Mouse (Mus musculus) heart, embryonic 11.5 days (tissue): ENCODE measurements at regions not wholly inside any gene's neighbourhood (a gene's known extent, or its start where the extent isn't known, plus 50 kb on each side); places are given as distances from the start of the nearest gene placed in this dataset.

Experiments used
- ATAC-seq: fragments of 200-750 bp; cut with Nextera tagmentation; replicated peaks from 2 replicates; pipeline ENCODE4 v1.8.0; 2017; ENCODE audit warnings: moderate library complexity; ENCODE audit not compliant: insufficient number of reproducible peaks, low FRiP score, low TSS enrichment
- H3K27ac ChIP-seq: fragments of 300-500 bp; sonication (generic); 2 replicates; pipeline ENCODE4 v1.5.1; 2014; ENCODE audit warnings: mild to moderate bottlenecking, low read depth, low read length
- H3K27me3 ChIP-seq: fragments of 300-500 bp; sonication (generic); 2 replicates; pipeline ENCODE4 v1.6.1; 2014; ENCODE audit warnings: mild to moderate bottlenecking, low read length, mixed read lengths; ENCODE audit not compliant: control insufficient read depth, insufficient read depth
- H3K36me3 ChIP-seq: fragments of 300-500 bp; sonication (generic); 2 replicates; pipeline ENCODE4 v1.6.1; 2014; ENCODE audit warnings: mild to moderate bottlenecking, low read length, moderate library complexity, mixed read lengths; ENCODE audit not compliant: control insufficient read depth, insufficient read depth
- H3K4me1 ChIP-seq: fragments of 300-500 bp; sonication (generic); 2 replicates; pipeline ENCODE4 v1.6.1; 2014; ENCODE audit warnings: low read length; ENCODE audit not compliant: control insufficient read depth, insufficient read depth
- H3K4me2 ChIP-seq: fragments of 300-500 bp; sonication (generic); 2 replicates; pipeline ENCODE4 v1.6.1; 2014; ENCODE audit warnings: mild to moderate bottlenecking, moderate library complexity
- H3K4me3 ChIP-seq: fragments of 300-500 bp; sonication (generic); 2 replicates; pipeline ENCODE4 v1.5.1; 2014; ENCODE audit warnings: low read depth, low read length
- H3K9ac ChIP-seq: fragments of 300-500 bp; sonication (generic); 2 replicates; pipeline ENCODE4 v1.6.1; 2014; ENCODE audit warnings: mild to moderate bottlenecking, low read depth, low read length, moderate library complexity
- H3K9me3 ChIP-seq: fragments of 300-500 bp; sonication (generic); replicated peaks from 2 replicates; pipeline ENCODE4 v1.6.1; 2016; ENCODE audit warnings: low read length; ENCODE audit not compliant: control insufficient read depth
- WGBS: fragments of 180-500 bp; shearing (Covaris S2); extraction: QIAGEN DNeasy Blood & Tissue Kit; methylation state at CpG from one replicate; pipeline ENCODE4 v1.1.7; 2014; ENCODE audit not compliant: insufficient replicate concordance; 5-methylcytosine and 5-hydroxymethylcytosine counted together

DNA sequence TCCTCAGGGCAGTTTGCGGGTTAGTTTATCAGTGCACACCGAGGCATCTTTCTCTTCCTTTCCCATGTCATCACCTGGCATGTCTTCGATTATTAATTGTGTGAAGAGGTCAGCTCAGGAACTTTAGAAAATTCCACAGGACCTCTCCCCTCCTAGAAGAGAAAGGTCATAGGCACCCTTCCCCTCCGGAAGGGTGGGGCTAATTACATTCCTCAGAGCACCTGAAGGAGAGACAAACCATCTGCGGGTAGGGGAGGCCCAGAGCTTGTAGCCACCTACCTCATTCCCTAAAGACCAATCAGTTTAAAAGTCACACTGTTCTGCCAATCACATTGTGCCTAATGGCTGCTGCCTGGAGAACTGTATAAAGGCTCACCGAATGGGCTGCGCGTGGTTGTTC lies 114.9 kb upstream of the 9330182O14Rik start:
- H3K9ac ChIP-seq: no peak overlapping the region
- H3K4me3 ChIP-seq: no peak overlapping the region
- no peaks in the 10 kb centered on the region for H3K27me3 ChIP-seq
- H3K4me1 ChIP-seq: peaks cover 14% of the 10 kb centered on the region
- H3K9me3 ChIP-seq: no peaks in the 10 kb centered on the region
- no peak overlapping the region for H3K4me2 ChIP-seq
- ATAC-seq: no peak
- WGBS: 71% methylated on average over 8 of the region's 8 CpGs
- no peaks in the 10 kb centered on the region for H3K36me3 ChIP-seq
- H3K27ac ChIP-seq: no peak overlapping the region

DNA sequence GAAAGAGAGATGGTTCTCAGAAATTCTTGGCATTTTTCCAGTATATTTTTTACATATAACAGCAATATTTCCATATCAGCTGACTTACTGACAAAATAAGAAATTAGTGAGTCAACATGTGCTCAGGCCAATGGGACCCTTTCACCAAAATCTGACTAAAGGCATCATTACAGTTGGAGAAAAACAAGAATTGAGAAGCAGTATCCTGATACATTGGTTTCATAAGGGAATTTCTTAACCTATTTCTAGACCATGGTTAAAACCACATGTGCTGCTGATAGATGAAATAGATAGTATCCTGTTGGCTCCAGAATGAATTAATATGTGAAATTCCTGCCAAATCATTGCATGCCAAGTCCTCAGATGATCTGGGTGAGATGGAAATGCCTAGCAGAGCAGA lies 114.1 kb upstream of the 9330182O14Rik start:
- Histone ChIP-seq H3K4me3 (no peak overlapping the region), H3K36me3 (no peaks in the 10 kb centered on the region), H3K4me2 (no peak overlapping the region), H3K27me3 (no peaks in the 10 kb centered on the region), H3K27ac (no peak overlapping the region), H3K4me1 (peaks cover 14% of the 10 kb centered on the region), H3K9ac (no peak overlapping the region), H3K9me3 (no peaks in the 10 kb centered on the region)
- ATAC-seq: no peak

DNA sequence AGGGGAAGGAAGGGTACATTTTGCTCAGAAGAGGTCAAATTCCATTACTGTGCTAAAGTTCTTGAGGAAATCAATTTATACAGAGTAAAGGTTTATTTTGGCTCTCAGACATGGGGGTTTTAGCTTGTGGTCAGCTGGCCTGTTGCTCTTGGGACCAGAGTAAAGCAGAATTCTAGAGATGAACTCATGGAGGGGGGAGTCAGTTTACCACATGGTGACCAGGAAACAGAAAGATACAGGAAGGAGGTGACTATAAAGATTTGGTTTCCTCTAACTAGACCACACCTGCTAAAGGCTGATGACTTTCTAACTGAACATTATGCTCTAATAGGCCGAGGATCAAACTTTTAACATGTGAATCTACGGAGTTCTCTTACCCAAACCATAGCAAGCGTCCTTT lies 113.5 kb upstream of the 9330182O14Rik start:
- H3K36me3 ChIP-seq: no peaks in the 10 kb centered on the region
- H3K4me3 ChIP-seq: no peak overlapping the region
- WGBS: 87% methylated on average over 3 of the region's 3 CpGs
- H3K4me2 ChIP-seq: no peak overlapping the region
- no peaks in the 10 kb centered on the region for H3K27me3 ChIP-seq
- H3K9ac ChIP-seq: no peak overlapping the region
- H3K27ac ChIP-seq: no peak overlapping the region
- H3K9me3 ChIP-seq: no peaks in the 10 kb centered on the region
- peaks cover 14% of the 10 kb centered on the region for H3K4me1 ChIP-seq
- ATAC-seq: no peak

DNA sequence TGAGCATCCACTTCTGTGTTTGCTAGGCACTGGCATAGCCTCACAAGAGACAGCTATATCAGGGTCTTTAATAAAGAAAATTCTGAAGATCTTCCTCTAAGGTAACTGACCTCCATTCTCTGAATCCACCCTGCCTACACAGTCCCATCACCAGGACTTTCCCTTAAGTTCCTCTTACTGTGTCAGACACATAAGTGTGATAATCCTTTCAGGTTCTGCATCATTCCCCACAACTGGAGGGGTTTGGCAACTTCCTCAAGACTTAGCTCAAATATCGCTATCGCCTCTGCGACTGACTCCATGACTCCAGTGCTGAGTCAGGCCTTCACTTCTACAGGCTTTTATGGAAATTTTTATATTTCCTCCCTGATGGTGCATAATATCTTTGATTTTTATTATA lies 111.0 kb upstream of the 9330182O14Rik start:
- no peak for ATAC-seq
- Histone ChIP-seq H3K36me3 (no peaks in the 10 kb centered on the region), H3K4me3 (no peak overlapping the region), H3K4me2 (no peak overlapping the region), H3K27me3 (no peaks in the 10 kb centered on the region), H3K4me1 (peaks cover 9% of the 10 kb centered on the region), H3K27ac (no peak overlapping the region), H3K9me3 (no peaks in the 10 kb centered on the region), H3K9ac (no peak overlapping the region)
- WGBS: 92% methylated on average over 3 of the region's 3 CpGs

DNA sequence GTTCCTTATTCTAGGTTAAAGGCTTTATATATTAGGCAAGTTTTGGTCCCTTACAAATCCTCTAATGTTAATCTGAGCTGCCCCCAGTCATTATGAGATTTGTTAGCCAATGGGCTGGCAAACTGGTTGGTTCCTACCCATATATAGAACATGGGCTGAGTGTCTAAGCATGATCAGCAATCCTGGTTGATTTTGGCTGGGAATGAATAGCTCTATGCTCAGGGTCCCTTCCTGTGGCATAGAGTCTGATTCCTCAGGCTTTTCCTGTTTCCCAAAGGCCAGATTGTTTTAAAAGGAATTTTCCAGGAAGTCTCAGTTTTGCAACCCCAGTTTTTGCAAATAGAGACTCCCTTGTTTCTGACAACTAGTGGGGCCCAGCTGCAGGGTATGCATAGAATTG lies 102.1 kb upstream of the 9330182O14Rik start:
- peaks cover 8% of the 10 kb centered on the region for H3K4me1 ChIP-seq
- no peaks in the 10 kb centered on the region for H3K36me3 ChIP-seq
- ATAC-seq: no peak
- H3K27me3 ChIP-seq: no peaks in the 10 kb centered on the region
- H3K9me3 ChIP-seq: no peaks in the 10 kb centered on the region
- no peak overlapping the region for H3K9ac ChIP-seq
- no peak overlapping the region for H3K4me2 ChIP-seq
- H3K27ac ChIP-seq: no peak overlapping the region
- H3K4me3 ChIP-seq: no peak overlapping the region

DNA sequence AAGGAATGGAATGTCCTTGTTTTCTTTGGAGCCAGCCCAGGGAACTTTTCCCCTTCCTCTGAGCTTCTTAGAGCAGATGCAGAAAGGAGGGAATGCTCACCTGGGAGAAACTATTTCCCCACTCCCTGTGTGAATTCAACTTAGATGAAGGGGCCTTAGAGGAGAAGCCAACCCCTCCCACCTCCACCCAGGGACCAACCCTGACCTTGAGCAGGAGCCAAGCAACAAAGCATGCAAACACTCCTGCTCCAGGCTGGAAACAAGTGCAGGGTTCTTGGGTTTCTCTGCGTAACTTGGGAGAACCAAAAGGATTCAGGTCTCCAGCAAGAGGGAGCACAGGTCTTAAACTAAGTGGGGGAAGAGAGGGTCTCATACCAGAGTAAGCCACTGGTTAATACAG lies 98.0 kb upstream of the 9330182O14Rik start:
- Histone ChIP-seq H3K36me3 (no peaks in the 10 kb centered on the region), H3K27ac (no peak overlapping the region), H3K4me3 (no peak overlapping the region), H3K9me3 (no peaks in the 10 kb centered on the region), H3K4me1 (peaks cover 12% of the 10 kb centered on the region), H3K27me3 (no peaks in the 10 kb centered on the region), H3K9ac (no peak overlapping the region), H3K4me2 (no peak overlapping the region)
- 74% methylated on average over 1 of the region's 1 CpGs for WGBS
- ATAC-seq: no peak

DNA sequence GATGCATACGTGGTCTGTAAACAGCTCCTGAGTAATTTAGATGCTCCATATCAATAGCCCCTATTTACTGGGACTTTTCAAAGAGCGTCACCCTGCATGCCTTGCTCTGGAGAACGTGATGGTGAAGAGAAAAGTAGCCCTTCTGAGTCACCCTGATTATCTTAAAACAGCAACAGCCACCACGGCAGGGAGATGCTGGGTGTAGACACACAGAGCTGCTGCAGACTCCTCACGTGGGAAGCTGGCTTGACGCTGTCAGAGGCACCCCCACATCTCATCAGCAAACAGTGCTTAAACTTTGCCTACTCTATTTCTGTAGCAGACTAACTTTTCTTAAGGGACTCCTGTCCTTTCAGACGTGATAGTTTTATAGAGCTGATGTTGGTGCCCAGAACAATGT lies 96.9 kb upstream of the 9330182O14Rik start:
- no peak for ATAC-seq
- H3K9me3 ChIP-seq: no peaks in the 10 kb centered on the region
- H3K9ac ChIP-seq: no peak overlapping the region
- 20% methylated on average over 7 of the region's 7 CpGs for WGBS
- H3K27ac ChIP-seq: no peak overlapping the region
- H3K4me3 ChIP-seq: no peak overlapping the region
- H3K4me2 ChIP-seq: peak overlapping the region; percentile 27; the same call in 1 of the 2 replicates
- H3K4me1 ChIP-seq: peaks cover 12% of the 10 kb centered on the region
- H3K36me3 ChIP-seq: no peaks in the 10 kb centered on the region
- H3K27me3 ChIP-seq: no peaks in the 10 kb centered on the region

DNA sequence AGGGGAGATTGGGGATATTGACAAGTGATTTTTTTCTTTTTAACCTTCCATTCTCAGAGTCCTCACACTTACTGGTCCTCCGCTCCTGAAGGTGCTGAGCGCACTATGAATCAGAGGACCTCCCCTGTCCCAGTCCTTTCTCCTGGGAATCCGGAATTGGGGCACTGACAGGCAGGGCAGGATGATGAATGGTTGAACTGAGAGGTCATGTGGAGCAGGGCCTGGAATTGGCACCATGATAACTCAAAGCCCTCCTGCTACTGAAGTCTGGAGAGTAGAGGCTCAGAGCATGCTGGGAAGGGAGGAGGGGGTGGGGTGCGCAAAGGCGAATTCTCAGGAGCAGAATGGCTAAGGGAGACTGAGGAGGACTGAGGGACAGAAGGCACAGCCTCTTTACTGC lies 87.9 kb upstream of the 9330182O14Rik start:
- Histone ChIP-seq H3K4me2 (no peak overlapping the region), H3K27me3 (no peaks in the 10 kb centered on the region), H3K9ac (no peak overlapping the region), H3K9me3 (no peaks in the 10 kb centered on the region), H3K27ac (no peak overlapping the region), H3K4me1 (no peaks in the 10 kb centered on the region), H3K4me3 (no peak overlapping the region), H3K36me3 (no peaks in the 10 kb centered on the region)
- ATAC-seq: no peak
- 47% methylated on average over 5 of the region's 5 CpGs for WGBS

DNA sequence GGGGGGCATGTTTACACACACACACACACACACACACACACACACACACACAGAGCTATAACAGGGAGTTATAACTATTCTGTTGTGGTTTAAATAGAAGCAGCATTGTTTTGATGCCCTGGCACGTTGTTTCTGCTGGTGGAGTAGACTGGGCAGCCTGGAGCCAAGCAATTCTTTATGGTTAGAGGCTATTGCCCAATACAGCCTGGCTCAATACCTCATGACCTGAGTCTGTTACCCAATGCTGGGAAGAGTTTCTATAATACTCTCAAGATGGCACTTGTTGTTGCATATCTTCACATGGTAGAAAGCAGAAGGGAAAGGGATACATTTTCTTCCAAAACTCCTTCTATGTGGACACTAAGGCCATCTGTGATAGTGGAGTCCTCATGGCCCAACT lies 87.1 kb upstream of the 9330182O14Rik start:
- Histone ChIP-seq H3K9me3 (no peaks in the 10 kb centered on the region), H3K4me1 (no peaks in the 10 kb centered on the region), H3K4me3 (no peak overlapping the region), H3K27ac (no peak overlapping the region), H3K9ac (no peak overlapping the region), H3K36me3 (no peaks in the 10 kb centered on the region), H3K27me3 (no peaks in the 10 kb centered on the region), H3K4me2 (no peak overlapping the region)
- WGBS: 73% methylated on average over 1 of the region's 1 CpGs
- ATAC-seq: no peak
